Mouse (Mus musculus) MEL (cell line): ENCODE measurements around the gene Dohh. TPM values are rescaled to one million over a fixed set of nuclear protein-coding genes. Genes with fewer than 3 reads are reported as not detected.

ENCODE experiments used
- DNase-seq: peaks from one replicate; pipeline ENCODE4 v3.0.0; 2011; ENCODE audit warnings: low read depth, low spot score
- H3K27ac ChIP-seq: 2 replicates; pipeline ENCODE4 v1.5.1; 2012; ENCODE audit warnings: low read depth, mild to moderate bottlenecking, control low read depth, low read length, moderate library complexity; ENCODE audit not compliant: control insufficient read depth
- H3K27me3 ChIP-seq, 2 experiments: fragments of 150-350 bp in 1 of 2; sonication (generic) in 1 of 2; 2 replicates each; pipeline ENCODE4 v1.6.1; 2012; ENCODE audit warnings: low read length in 2 of 2, mild to moderate bottlenecking in 2 of 2, improper control_type of control experiment in 1 of 2, moderate library complexity in 1 of 2; ENCODE audit not compliant: insufficient read depth in 2 of 2, control insufficient read depth in 1 of 2
- H3K36me3 ChIP-seq, 2 experiments: 2 replicates each; pipeline ENCODE4 v1.6.1; 2012 to 2014; ENCODE audit warnings: low read length in 2 of 2, improper control_type of control experiment in 1 of 2, inconsistent platforms in 1 of 2, mild to moderate bottlenecking in 1 of 2; ENCODE audit not compliant: insufficient read depth in 2 of 2, control insufficient read depth in 1 of 2
- H3K4me1 ChIP-seq, 2 experiments: fragments of 150-350 bp in 1 of 2; sonication (generic) in 1 of 2; 2 replicates each; pipeline ENCODE4 v1.6.1; 2012; ENCODE audit warnings: low read length in 2 of 2, improper control_type of control experiment in 1 of 2, mild to moderate bottlenecking in 1 of 2; ENCODE audit not compliant: insufficient read depth in 2 of 2, control insufficient read depth in 1 of 2
- H3K4me3 ChIP-seq, 2 experiments: fragments of 150-350 bp in 1 of 2; sonication (generic) in 1 of 2; 2 replicates each; pipeline ENCODE4 v1.5.1; 2012; ENCODE audit warnings: low read depth in 2 of 2, low read length in 2 of 2, mild to moderate bottlenecking in 2 of 2, moderate library complexity in 2 of 2, control low read depth in 1 of 2, improper control_type of control experiment in 1 of 2; ENCODE audit not compliant: control insufficient read depth in 1 of 2, insufficient read depth in 1 of 2
- H3K79me2 ChIP-seq: 2 replicates; pipeline ENCODE4 v1.6.1; 2012; ENCODE audit warnings: mild to moderate bottlenecking, low read length, moderate library complexity; ENCODE audit not compliant: control insufficient read depth, poor library complexity, insufficient read depth
- H3K9ac ChIP-seq: 2 replicates; pipeline ENCODE4 v1.6.1; 2012; ENCODE audit warnings: low read depth, mild to moderate bottlenecking, control low read depth, low read length, moderate library complexity; ENCODE audit not compliant: control insufficient read depth, poor library complexity, severe bottlenecking
- H3K9me3 ChIP-seq: fragments of 150-350 bp; sonication (generic); replicated peaks from 2 replicates; pipeline ENCODE4 v1.6.1; 2012; ENCODE audit warnings: mild to moderate bottlenecking, low read length, improper control_type of control experiment, moderate library complexity; ENCODE audit not compliant: insufficient read depth
- CHD1 ChIP-seq: IDR thresholded peaks from 2 replicates; pipeline ENCODE4 v1.6.1; 2012; ENCODE audit warnings: low read depth, mild to moderate bottlenecking, inconsistent platforms, low read length, improper control_type of control experiment
- CHD2 ChIP-seq: IDR thresholded peaks from 2 replicates; pipeline ENCODE4 v1.6.1; 2011; ENCODE audit warnings: low read length, improper control_type of control experiment
- CTCF ChIP-seq, 3 experiments: IDR thresholded peaks in 2 of 3; conservative IDR thresholded peaks in 1 of 3; 2 replicates each; pipeline ENCODE4 v1.5.1; 2011 to 2012; ENCODE audit warnings: low read length in 3 of 3, low read depth in 2 of 3, mild to moderate bottlenecking in 2 of 3, improper control_type of control experiment in 1 of 3, inconsistent platforms in 1 of 3, mixed read lengths in 1 of 3, moderate library complexity in 1 of 3; ENCODE audit not compliant: control insufficient read depth in 1 of 3, insufficient read depth in 1 of 3, poor library complexity in 1 of 3, severe bottlenecking in 1 of 3
- ELF1 ChIP-seq: IDR thresholded peaks from 2 replicates; pipeline ENCODE4 v1.6.1; 2014; ENCODE audit warnings: low read depth, mild to moderate bottlenecking, inconsistent platforms, low read length, improper control_type of control experiment, moderate library complexity
- EP300 ChIP-seq, 2 experiments: IDR thresholded peaks; 2 replicates each; pipeline ENCODE4 v1.6.1; 2011; ENCODE audit warnings: improper control_type of control experiment in 2 of 2, low read length in 2 of 2, low read depth in 1 of 2, mild to moderate bottlenecking in 1 of 2
- ETS1 ChIP-seq: IDR thresholded peaks from 2 replicates; pipeline ENCODE4 v1.6.1; 2012; ENCODE audit warnings: low read depth, mild to moderate bottlenecking, inconsistent platforms, low read length, improper control_type of control experiment, moderate library complexity
- GABPA ChIP-seq: IDR thresholded peaks from 2 replicates; pipeline ENCODE4 v1.6.1; 2012; ENCODE audit warnings: low read depth, mild to moderate bottlenecking, inconsistent platforms, low read length, improper control_type of control experiment, moderate library complexity
- GATA1 ChIP-seq: IDR thresholded peaks from 2 replicates; pipeline ENCODE4 v1.6.1; 2011; ENCODE audit warnings: low read depth, low read length, improper control_type of control experiment
- HCFC1 ChIP-seq: IDR thresholded peaks from 2 replicates; pipeline ENCODE4 v1.6.1; 2012; ENCODE audit warnings: low read depth, mild to moderate bottlenecking, inconsistent platforms, low read length, improper control_type of control experiment, moderate library complexity
- MAFK ChIP-seq: IDR thresholded peaks from 2 replicates; pipeline ENCODE4 v1.6.1; 2011; ENCODE audit warnings: low read depth, mild to moderate bottlenecking, low read length, improper control_type of control experiment, borderline replicate concordance
- MAX ChIP-seq: IDR thresholded peaks from 2 replicates; pipeline ENCODE4 v1.6.1; 2011; ENCODE audit warnings: low read length, improper control_type of control experiment
- MAZ ChIP-seq: IDR thresholded peaks from 2 replicates; pipeline ENCODE4 v1.6.1; 2012; ENCODE audit warnings: low read depth, mild to moderate bottlenecking, inconsistent platforms, low read length, improper control_type of control experiment
- MEF2A ChIP-seq: IDR thresholded peaks from 2 replicates; pipeline ENCODE4 v1.6.1; 2014; ENCODE audit warnings: low read depth, mild to moderate bottlenecking, inconsistent platforms, low read length, improper control_type of control experiment; ENCODE audit not compliant: poor library complexity, insufficient replicate concordance, severe bottlenecking; ENCODE audit errors: extremely low read depth
- MXI1 ChIP-seq: IDR thresholded peaks from 2 replicates; pipeline ENCODE4 v1.6.1; 2011; ENCODE audit warnings: mild to moderate bottlenecking, low read depth, low read length, improper control_type of control experiment
- MYB ChIP-seq: IDR thresholded peaks from 2 replicates; pipeline ENCODE4 v1.6.1; 2011; ENCODE audit warnings: mild to moderate bottlenecking, low read depth, low read length, improper control_type of control experiment
- MYC ChIP-seq: IDR thresholded peaks from 2 replicates; pipeline ENCODE4 v1.6.1; 2011; ENCODE audit warnings: low read depth, mild to moderate bottlenecking, low read length, improper control_type of control experiment, moderate library complexity
- NELFE ChIP-seq: IDR thresholded peaks from 2 replicates; pipeline ENCODE4 v1.6.1; 2011; ENCODE audit warnings: low read depth, low read length, improper control_type of control experiment
- POLR2A ChIP-seq, 2 experiments: IDR thresholded peaks; 2 replicates each; pipeline ENCODE4 v1.6.1; 2011 to 2012; ENCODE audit warnings: low read length in 2 of 2, mild to moderate bottlenecking in 2 of 2, control low read depth in 1 of 2, improper control_type of control experiment in 1 of 2, low read depth in 1 of 2, moderate library complexity in 1 of 2; ENCODE audit not compliant: control insufficient read depth in 1 of 2, insufficient read depth in 1 of 2, poor library complexity in 1 of 2
- POLR2AphosphoS2 ChIP-seq: IDR thresholded peaks from 2 replicates; pipeline ENCODE4 v1.6.1; 2011; ENCODE audit warnings: low read length, improper control_type of control experiment
- POLR2AphosphoS5 ChIP-seq: IDR thresholded peaks from 2 replicates; pipeline ENCODE4 v1.6.1; 2012; ENCODE audit warnings: low read depth, borderline replicate concordance, mild to moderate bottlenecking, inconsistent platforms, low read length, moderate library complexity, mixed read lengths
- RAD21 ChIP-seq: IDR thresholded peaks from 2 replicates; pipeline ENCODE4 v1.6.1; 2011; ENCODE audit warnings: mild to moderate bottlenecking, low read depth, low read length, improper control_type of control experiment
- RCOR1 ChIP-seq: IDR thresholded peaks from 2 replicates; pipeline ENCODE4 v1.6.1; 2012; ENCODE audit warnings: low read depth, mild to moderate bottlenecking, inconsistent platforms, low read length, improper control_type of control experiment
- SIN3A ChIP-seq: IDR thresholded peaks from 2 replicates; pipeline ENCODE4 v1.6.1; 2012; ENCODE audit warnings: low read length, improper control_type of control experiment, inconsistent platforms
- SMC3 ChIP-seq: IDR thresholded peaks from 2 replicates; pipeline ENCODE4 v1.6.1; 2011; ENCODE audit warnings: low read depth, low read length, improper control_type of control experiment
- TAL1 ChIP-seq: IDR thresholded peaks from 2 replicates; pipeline ENCODE4 v1.6.1; 2012; ENCODE audit warnings: mild to moderate bottlenecking, inconsistent platforms, low read length, moderate library complexity, mixed read lengths
- UBTF ChIP-seq: IDR thresholded peaks from 2 replicates; pipeline ENCODE4 v1.6.1; 2012; ENCODE audit warnings: low read depth, mild to moderate bottlenecking, inconsistent platforms, low read length, improper control_type of control experiment, moderate library complexity, borderline replicate concordance; ENCODE audit not compliant: insufficient read depth
- USF1 ChIP-seq: IDR thresholded peaks from 2 replicates; pipeline ENCODE4 v1.6.1; 2014; ENCODE audit warnings: low read depth, mild to moderate bottlenecking, inconsistent platforms, low read length, improper control_type of control experiment, moderate library complexity
- ZC3H11A ChIP-seq: IDR thresholded peaks from 2 replicates; pipeline ENCODE4 v1.6.1; 2012; ENCODE audit warnings: low read depth, mild to moderate bottlenecking, inconsistent platforms, low read length, improper control_type of control experiment
- ZKSCAN1 ChIP-seq: IDR thresholded peaks from 2 replicates; pipeline ENCODE4 v1.6.1; 2012; ENCODE audit warnings: low read depth, mild to moderate bottlenecking, inconsistent platforms, low read length, improper control_type of control experiment, moderate library complexity
- ZMIZ1 ChIP-seq: IDR thresholded peaks from 2 replicates; pipeline ENCODE4 v1.6.1; 2012; ENCODE audit warnings: low read depth, mild to moderate bottlenecking, inconsistent platforms, low read length, improper control_type of control experiment, moderate library complexity
- ZNF384 ChIP-seq: IDR thresholded peaks from 2 replicates; pipeline ENCODE4 v1.6.1; 2012; ENCODE audit warnings: low read depth, mild to moderate bottlenecking, inconsistent platforms, low read length, improper control_type of control experiment
- polyA plus RNA-seq, 2 experiments: library from polyadenylated mRNA; stranded (reverse) in 1 of 2; unstranded in 1 of 2; fragments of >175 nt in 1 of 2; fragments of >200 nt in 1 of 2; gene quantifications; 2 replicates each; pipeline versions ENCODE4 v1.2.1 to v1.2.4; 2012; ENCODE audit warnings: low replicate concordance in 2 of 2, low read depth in 1 of 2; ENCODE audit not compliant: insufficient read length in 2 of 2, insufficient read depth in 1 of 2, missing spikeins in 1 of 2
- total RNA-seq: library from RNA; depleted of rRNA; stranded (reverse); fragments of 300-350 nt; gene quantifications from 2 replicates; pipeline ENCODE4 v1.2.3, GENCODE M21; 2012

Dohh gene
- total and polyA plus RNA-seq, 3 experiments = 145 to 153 TPM; not detected in 1

DNA sequence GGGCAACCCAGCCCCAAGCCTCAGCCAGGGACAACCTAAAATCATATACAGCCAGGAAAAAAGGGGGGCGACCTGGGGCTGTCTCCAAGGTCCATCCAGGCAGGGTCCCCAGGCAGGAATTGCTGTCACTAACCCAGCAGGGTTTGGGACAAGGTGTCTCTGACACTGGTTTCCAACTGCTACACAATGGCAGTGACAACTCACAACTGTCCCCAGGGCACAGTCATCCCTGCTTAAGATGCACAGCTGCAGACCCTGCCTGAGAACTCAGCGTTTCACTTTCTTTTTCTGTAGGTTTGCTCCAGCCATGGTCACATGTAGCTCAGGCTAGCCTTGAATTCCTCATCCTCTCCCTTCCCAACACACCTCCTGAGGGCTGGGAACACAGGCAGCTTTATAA lies 44.9 kb downstream of the Dohh start:
- DNase-seq = no peak
- peak overlapping the region; percentile 14 to 32; a peak in 2 of 4 replicates for H3K4me3 ChIP-seq

GRCm38 (mm10) chr10:81429605-81430061 lies 45.4 kb downstream of the Dohh start:
- H3K9me3 ChIP-seq = no peaks in the 10 kb centered on the region
- peaks cover 0 to 3% of the 10 kb centered on the region in 2 experiments; a peak in 1 of 4 replicates for H3K36me3 ChIP-seq
- H3K79me2 ChIP-seq = peaks cover 7% of the 10 kb centered on the region
- H3K27me3 ChIP-seq = no peaks in the 10 kb centered on the region
- peak overlapping the region; percentile 75 for H3K9ac ChIP-seq
- peak overlapping the region; percentile 75 for H3K27ac ChIP-seq
- peaks cover 0 to 21% of the 10 kb centered on the region in 2 experiments; a peak in 2 of 4 replicates for H3K4me1 ChIP-seq
- peak; percentile 96 for DNase-seq
- H3K4me3 ChIP-seq = peak overlapping the region; percentile 63 to 75
- TF ChIP-seq EP300 (IDR thresholded peaks at IDR 0.05; ENCODE audit: low read depth in 1 of 2, low read length in 2 of 2) (no peak), ETS1 (no peak), ZKSCAN1 (no peak), SMC3 (no peak), UBTF (no peak), CTCF (IDR thresholded peaks at IDR 0.05 in 2 of 3, conservative IDR thresholded peaks at IDR 0.05 in 1 of 3; ENCODE audit: control insufficient read depth in 1 of 3, insufficient read depth in 1 of 3, low read depth in 2 of 3, low read length in 3 of 3, poor library complexity in 1 of 3, severe bottlenecking in 1 of 3) (no peak), GABPA (no peak), MEF2A (no peak), ZNF384 (no peak), POLR2AphosphoS5 (no peak), MAX (peak; percentile 28), RAD21 (no peak), SIN3A (peak; percentile 84), CHD2 (no peak), MXI1 (peak; percentile 60), MYB (no peak), GATA1 (no peak), USF1 (no peak), HCFC1 (no peak), MAFK (no peak), ELF1 (0 out of 2 replicates have a peak, but pooled peaks have one; percentile 16), POLR2A (IDR thresholded peaks at IDR 0.05; ENCODE audit: control insufficient read depth in 1 of 2, insufficient read depth in 1 of 2, low read depth in 1 of 2, low read length in 2 of 2, poor library complexity in 1 of 2) (peak in 1 of 2 experiments; percentile 46; a peak in 1 of 4 replicates), ZMIZ1 (peak; percentile 43; the same call in 1 of the 2 replicates), RCOR1 (no peak), TAL1 (no peak), ZC3H11A (no peak), MYC (no peak), MAZ (peak; percentile 68)

More for the DNA sequence above, 44.9 kb downstream of the Dohh start:
- H3K79me2 ChIP-seq = peaks cover 7% of the 10 kb centered on the region
- H3K4me1 ChIP-seq = peaks cover 0 to 17% of the 10 kb centered on the region in 2 experiments; a peak in 2 of 4 replicates
- H3K27me3 ChIP-seq = no peaks in the 10 kb centered on the region
- no peak overlapping the region for H3K27ac ChIP-seq
- no peaks in the 10 kb centered on the region for H3K9me3 ChIP-seq
- H3K36me3 ChIP-seq = peaks cover 0 to 3% of the 10 kb centered on the region in 2 experiments; a peak in 1 of 4 replicates
- no peak for TF ChIP-seq NELFE
- no peak for TF ChIP-seq POLR2AphosphoS5
- TF ChIP-seq GABPA = no peak
- TF ChIP-seq RCOR1 = no peak
- TF ChIP-seq CTCF (IDR thresholded peaks at IDR 0.05 in 2 of 3, conservative IDR thresholded peaks at IDR 0.05 in 1 of 3; ENCODE audit: control insufficient read depth in 1 of 3, insufficient read depth in 1 of 3, low read depth in 2 of 3, low read length in 3 of 3, poor library complexity in 1 of 3, severe bottlenecking in 1 of 3) = no peak
- no peak for TF ChIP-seq ETS1
- no peak for TF ChIP-seq POLR2AphosphoS2
- TF ChIP-seq CHD1 = no peak
- no peak for TF ChIP-seq MAFK
- no peak overlapping the region for H3K9ac ChIP-seq
